Mouse (Mus musculus): Measurements from ENCODE around the gene Gm20388. TPM values are rescaled to one million over a fixed set of nuclear protein-coding genes. Genes with fewer than 3 reads are reported as not detected.
"Not testable (repeated sequence)": the region's sequence is repeated elsewhere in the genome, so short reads cannot be mapped to it uniquely, and the experiment has no call there.

Gene Gm20388
- total RNA-seq, 1 experiment from 2014 or later: 3.6 TPM

DNA sequence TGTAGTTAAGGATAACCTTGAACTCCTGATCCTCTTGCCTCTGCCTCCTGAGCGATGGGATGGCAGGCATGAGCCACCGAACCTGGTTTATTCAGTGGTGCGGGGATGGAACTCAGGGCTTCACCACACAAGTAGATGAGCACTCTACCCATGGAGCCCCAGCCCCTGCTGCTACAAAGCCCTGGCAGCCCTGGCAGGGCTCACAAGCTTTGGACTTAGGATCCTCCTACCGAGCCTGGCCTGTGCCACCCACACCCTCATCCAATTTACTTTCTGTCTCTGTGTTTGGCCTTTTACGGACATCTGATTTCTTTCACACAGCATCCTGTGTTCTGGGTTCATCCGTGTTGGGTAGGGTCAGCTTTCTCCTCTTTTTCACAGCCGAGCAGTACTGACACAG lies 406.1 kb downstream of the Gm20388 start:
- no peak for DNase-seq

DNA sequence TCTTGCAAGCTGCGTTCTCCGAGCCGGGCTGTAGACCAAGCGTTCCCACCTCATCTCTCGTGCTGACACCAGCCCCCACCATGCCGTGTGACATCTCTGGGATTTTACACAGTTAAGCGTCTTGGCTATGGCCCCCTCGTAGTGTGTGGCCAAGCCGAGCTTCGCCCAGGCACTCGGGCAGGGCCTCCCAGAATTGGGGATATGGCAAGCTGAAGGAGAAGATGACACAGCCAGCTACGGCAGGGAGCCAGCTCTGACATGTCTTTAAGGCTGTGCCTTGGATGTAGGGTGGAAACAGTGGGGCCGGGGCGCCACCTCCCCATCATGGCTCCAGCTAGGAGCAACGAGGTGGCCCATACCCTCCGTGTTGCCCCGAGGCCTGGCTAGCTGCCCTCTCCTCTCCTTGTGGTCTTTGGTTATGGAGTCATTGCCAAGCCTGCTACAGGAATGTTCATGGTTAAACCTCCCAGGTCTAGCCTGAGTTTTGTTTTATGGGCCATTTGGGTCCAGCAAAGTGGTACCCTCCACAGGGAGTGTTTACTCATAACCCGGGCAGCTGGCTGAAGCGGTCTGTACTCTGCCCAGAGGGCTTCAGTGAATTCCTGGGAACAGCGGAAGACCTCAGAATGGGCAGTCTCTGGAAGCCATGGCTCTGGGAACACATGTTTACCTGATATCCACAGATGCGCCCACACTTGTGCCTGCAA lies 406.6 kb downstream of the Gm20388 start:
- no peak for DNase-seq

DNA sequence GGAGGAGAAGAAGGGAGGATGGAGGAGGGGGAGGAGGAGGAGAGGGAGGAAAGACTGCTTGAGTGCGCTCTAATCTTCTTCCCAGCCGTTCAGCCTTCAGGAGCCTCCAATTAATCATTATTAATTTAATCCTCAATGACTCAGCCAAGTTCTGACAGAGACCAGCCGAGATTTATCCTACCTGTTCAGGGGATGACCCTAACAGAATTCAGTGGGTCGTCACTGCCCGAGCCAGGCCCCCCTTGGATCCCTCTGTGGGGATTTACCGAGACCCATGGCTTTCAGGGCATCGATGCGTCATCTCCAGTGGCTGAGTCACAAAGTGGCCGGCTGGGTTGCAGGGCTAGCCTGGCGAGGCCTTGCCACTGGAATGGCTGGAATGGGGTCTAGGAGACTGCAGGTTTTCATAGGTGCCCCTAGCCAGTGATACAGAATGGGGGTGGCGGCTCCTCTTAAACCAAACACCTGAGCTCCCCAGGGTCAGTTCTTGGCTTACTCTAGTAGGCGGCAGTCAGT lies 407.9 kb downstream of the Gm20388 start:
- peak; percentile 68 for DNase-seq

DNA sequence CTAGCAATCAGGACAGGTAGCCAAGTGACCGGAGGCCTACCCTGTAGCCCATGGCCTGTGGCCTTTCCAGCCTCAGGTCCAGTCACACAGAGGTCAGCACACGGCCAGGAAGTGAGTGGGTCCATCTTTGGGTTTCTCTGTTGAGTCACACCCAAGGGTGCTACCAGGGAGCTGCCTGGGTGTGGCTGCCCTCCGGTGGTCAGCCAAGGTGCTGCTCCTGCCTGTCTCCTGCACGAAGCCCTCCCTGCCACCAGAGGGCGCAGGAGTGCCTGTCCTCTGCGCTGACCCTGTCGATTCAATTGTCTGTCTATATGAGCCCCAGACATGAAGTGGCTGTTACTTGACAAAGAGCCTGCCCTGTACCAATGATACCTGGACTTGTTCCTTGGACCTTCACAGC lies 408.8 kb downstream of the Gm20388 start:
- peak; percentile 83 for DNase-seq

- DNase-seq: no peak
Measured at GRCm38 (mm10) chr8:120320146-120320545, 409.5 kb downstream of the Gm20388 start.

GRCm38 (mm10) chr8:120321724-120322123 lies 411.1 kb downstream of the Gm20388 start:
- peak; percentile 48 for DNase-seq

- DNase-seq: no peak
Measured at GRCm38 (mm10) chr8:120322956-120323448, 412.4 kb downstream of the Gm20388 start.

DNA sequence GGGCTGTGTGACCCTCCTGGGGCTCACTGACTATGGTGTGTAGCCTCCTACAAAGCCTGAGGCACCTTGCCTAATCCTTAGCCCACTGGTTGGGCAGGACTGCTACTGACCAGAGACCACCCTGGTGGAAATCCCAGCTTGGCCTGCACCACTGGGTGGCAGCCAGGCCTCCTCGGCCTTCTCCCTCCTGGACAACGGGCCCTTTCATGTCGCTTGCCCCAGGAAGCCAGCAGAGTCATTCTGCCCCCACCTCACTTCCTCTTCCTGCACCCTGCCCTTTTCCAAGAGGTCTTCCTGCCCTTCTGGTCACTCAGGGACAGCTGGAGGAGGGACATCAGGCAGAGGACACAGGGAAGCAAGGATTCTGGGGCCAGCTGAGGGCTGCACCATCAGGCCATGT lies 413.9 kb downstream of the Gm20388 start:
- DNase-seq: peak; percentile 32

GRCm38 (mm10) chr8:120325172-120325767 lies 414.6 kb downstream of the Gm20388 start:
- no peak for DNase-seq

GRCm38 (mm10) chr8:120327131-120327554 lies 416.5 kb downstream of the Gm20388 start:
- peak; percentile 48 for DNase-seq

GRCm38 (mm10) chr8:120328361-120329022 lies 417.9 kb downstream of the Gm20388 start:
- DNase-seq: no peak

- DNase-seq: peak; percentile 43
Measured at GRCm38 (mm10) chr8:120329030-120329748, 418.5 kb downstream of the Gm20388 start.

DNA sequence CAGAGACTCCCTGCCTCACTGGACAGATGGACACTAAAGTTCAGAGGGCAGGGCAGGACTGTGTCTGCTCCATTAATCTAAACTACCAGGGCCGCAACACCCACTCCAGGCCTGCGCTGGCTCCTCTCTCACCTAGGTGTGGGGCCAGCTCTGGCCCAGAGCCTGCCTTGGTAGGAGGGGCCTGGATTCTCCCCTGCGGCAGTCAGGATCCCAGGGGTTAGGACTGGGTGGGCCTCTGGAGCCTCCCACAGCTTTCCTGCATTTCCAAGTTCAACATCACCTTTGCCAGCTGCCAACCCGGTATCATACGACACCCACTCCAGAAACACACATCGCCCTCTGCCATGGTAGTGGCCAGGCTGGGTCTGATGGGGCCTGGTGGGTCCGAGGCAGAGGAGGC lies 420.4 kb downstream of the Gm20388 start:
- no peak for DNase-seq

DNA sequence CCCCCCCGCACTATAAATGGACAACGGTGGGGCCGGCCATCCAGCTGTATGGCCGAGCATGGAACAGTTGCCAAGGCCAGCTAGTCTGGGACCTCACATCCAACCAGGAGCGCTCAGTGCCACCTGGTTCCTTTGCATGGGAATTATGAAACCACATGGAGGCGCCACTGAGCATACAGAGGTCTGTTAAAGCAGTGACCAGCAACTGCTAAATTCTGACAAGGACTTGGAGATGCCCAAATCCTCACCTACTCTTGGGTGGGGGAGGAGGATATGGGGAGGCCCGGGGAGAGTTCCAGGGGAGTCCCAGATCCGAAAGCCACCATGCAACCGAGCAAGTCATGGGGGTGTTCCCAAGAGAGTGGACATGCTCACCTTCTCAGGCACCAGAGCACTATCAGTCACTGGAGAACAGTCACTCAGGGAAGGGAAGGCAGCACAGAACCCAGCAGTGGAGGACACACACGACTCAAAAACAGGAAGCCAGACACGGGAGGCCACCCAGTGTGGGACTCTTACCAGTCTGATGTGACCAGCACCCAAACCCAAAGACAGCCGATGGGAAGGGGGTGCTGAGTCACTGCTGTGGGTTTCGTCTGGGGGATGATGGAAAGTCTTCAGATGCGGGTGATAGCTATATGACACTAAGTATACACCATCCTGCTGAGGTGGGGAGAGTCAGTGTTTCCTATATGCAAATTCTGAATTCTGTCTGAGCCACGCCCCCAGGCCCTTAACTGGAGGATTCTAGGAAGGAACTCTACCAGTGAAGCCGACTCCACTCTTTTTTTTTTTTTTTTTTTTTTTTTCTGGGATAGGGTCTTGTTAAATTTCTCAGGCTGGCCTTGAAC lies 422.0 kb downstream of the Gm20388 start:
- DNase-seq: no peak

- no peak for DNase-seq
Measured at GRCm38 (mm10) chr8:120333681-120334080, 423.0 kb downstream of the Gm20388 start.

DNA sequence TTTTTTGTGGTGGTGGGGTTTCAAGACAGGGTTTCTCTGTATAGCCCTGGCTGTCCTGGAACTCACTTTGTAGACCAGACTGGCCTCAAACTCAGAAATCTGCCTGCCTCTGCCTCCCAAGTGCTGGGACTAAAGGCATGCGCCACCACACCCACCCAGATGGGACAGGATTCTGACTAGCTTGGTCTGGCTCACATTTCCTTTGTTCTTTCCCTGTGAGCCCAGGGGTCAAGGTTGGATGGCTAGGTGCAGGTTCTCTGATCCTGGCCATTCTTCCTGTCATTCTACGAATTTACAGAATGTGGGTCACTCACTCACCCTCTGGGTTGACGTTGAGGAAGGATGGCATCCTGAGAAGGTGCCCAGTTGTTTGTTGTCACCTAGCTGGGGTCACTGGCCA lies 423.6 kb downstream of the Gm20388 start:
- not testable (repeated sequence) for DNase-seq

DNA sequence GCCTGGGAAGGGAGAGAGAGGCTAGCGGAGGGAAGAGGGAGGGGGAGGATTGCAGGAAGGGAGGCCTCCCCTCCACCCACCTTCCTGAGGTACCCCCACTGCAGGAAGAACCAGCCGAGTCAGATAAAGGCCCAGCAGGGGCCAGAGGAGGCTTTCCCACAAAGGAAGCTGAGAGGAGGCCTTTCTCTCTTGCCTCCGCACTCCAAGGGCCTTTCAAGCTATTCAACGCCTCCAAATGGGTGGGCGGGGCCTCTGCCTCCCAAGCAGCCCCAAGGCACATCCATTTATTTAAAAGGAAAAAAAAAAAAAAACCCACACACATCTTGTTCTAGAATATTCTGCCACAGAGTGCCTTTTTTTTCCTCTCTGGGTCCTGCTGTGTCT lies 424.2 kb downstream of the Gm20388 start:
- no peak for DNase-seq

DNA sequence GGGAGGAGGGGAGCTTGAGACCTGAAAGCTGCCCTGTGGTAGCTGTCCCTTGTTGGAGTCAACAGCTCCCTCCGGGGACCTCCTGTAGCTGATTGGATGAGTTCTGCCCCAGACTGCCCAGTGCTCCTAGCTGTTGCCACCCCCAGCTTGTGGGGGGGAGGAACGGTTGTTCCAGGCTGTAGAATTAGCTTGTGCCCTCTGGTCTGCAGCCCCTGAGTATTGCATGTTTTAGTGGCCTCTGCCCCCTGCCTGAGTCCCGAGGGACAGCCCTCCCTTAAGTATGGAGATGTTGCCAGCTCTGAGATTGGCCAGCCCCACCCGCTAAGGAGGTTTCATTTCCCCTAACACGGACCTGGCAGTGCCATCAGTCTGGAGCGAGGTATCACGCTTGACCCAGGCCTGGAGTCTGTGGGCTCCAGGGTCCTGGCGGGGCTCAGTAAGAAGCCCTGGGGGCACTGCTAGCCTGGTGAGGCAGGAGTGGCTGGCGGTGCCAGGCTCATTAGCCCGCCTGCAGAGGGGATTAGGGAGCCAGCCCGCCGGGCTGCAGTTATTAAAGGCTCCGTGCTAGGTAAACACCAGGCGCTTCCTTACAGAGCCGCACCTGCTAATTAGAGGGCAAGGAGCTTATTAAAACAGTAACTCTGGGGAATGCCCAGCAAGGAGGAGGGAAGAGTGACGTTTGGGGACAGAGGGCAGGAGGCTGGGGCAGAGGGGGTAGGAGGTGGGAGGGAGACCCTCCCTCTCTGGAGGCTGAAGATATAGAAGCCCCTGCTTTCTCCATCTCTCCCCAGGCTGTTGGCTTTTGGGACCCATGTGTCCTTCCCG lies 424.8 kb downstream of the Gm20388 start:
- DNase-seq: peak; percentile 34

- DNase-seq: no peak
Measured at GRCm38 (mm10) chr8:120336087-120336380, 425.4 kb downstream of the Gm20388 start.

DNA sequence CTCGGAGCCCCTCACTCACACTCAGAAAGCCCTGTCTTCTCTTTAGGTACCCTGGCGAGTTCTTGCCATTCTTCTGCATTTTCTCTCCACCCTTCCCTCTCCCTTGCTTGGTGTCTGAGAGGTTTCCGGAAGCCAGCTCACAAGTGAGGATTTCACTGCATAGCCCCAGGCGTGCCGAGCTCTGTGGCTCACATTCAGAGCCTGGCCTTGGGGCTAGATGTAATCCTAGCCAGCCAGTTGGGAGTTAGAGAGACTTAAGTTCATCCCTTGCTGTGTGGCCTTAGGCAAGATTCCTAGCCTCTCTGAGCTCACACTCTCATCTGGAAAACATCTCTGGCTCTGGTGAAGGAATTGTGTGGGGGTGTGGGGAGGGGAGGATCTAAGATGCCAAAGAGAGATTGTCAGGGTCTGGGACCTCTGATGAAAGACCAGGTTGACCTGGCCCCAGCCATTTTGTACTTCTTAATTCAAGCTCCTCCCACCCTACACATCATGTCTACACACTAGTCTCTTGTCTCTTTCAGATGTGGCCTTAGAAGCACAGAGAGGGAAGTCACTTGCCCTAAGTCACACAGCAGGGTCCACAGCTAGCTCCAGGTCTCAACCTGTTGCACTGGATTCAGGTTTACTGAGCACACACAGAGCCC lies 426.4 kb downstream of the Gm20388 start:
- no peak for DNase-seq
